Mouse (Mus musculus): ENCODE results near the gene Senp2. TPM values are rescaled to one million over a fixed set of nuclear protein-coding genes. Genes with fewer than 3 reads are reported as not detected.
"Not testable (repeated sequence)": the region's sequence is repeated elsewhere in the genome, so short reads cannot be mapped to it uniquely, and the experiment has no call there.

Gene Senp2
- polyA plus RNA-seq, 1 experiment from 2014 or later = 66.8 TPM

DNA sequence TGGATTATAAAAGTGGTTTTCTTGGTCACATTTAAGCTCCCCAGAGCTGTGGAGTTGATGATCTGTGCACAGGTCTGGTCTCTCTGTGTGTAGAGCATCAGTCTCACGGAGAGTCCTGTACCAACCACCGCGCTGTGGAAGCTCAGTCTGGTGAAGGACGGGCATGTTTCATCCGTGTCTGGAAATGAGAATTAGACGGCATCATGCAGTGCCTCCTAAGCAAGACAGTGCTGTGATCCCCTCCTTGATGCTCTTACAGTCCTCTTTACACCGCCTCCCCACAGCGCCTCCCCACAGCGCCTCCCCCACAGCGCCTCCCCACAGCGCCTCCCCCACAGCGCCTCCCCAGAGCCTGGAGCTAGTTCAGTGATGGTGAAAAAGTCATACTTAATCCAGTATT is 25.2 kb upstream of the Senp2 start:
- H3K36me3 ChIP-seq (ENCODE audit: control insufficient read depth, insufficient read depth, low read length) = no peaks in the 10 kb centered on the region
- no peaks in the 10 kb centered on the region for H3K27me3 ChIP-seq (ENCODE audit: control insufficient read depth, insufficient read depth, low read length)
- H3K4me3 ChIP-seq (ENCODE audit: low read depth, low read length) = no peak overlapping the region
- no peak for ATAC-seq (ENCODE audit: insufficient number of reproducible peaks, low FRiP score, low TSS enrichment, low read depth)
- H3K4me1 ChIP-seq (ENCODE audit: control insufficient read depth, insufficient read depth, low read length) = no peaks in the 10 kb centered on the region
- no peaks in the 10 kb centered on the region; the same call in 1 of the 2 replicates for H3K9me3 ChIP-seq (ENCODE audit: control insufficient read depth, low read length)
- no peak for DNase-seq (ENCODE audit: low spot score)
- no peak overlapping the region for H3K27ac ChIP-seq (replicated peaks; ENCODE audit: low read depth, low read length)
- no peak overlapping the region for H3K4me2 ChIP-seq (ENCODE audit: low read depth, severe bottlenecking)
- WGBS = 88% methylated on average over 12 of the region's 12 CpGs
- no peak overlapping the region for H3K9ac ChIP-seq (ENCODE audit: low read length)

DNA sequence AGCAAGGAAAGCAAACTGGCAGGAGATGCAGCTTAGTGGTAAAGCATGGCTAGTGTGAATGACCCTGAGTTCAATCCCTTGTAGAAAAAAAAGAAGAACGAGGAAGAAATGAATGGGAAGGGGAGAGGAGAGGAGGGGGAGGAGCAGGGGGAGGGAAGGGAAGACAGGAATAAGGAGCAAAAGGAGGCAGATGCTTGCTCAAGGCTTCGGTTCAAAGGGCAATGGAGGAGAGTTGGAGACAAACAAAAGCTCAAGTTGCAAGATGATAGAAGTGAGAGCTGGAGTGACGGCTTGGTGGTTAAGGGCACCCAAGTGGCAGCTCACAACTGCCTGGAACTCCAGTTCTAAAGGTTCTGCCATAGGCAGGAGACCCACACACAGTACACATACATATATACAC is 23.1 kb upstream of the Senp2 start:
- Histone ChIP-seq H3K27me3 (ENCODE audit: control insufficient read depth, insufficient read depth, low read length) (no peaks in the 10 kb centered on the region), H3K27ac (replicated peaks; ENCODE audit: low read depth, low read length) (no peak overlapping the region), H3K4me2 (ENCODE audit: low read depth, severe bottlenecking) (no peak overlapping the region), H3K9ac (ENCODE audit: low read length) (no peak overlapping the region), H3K9me3 (ENCODE audit: control insufficient read depth, low read length) (no peaks in the 10 kb centered on the region; the same call in 1 of the 2 replicates), H3K4me3 (ENCODE audit: low read depth, low read length) (no peak overlapping the region), H3K4me1 (ENCODE audit: control insufficient read depth, insufficient read depth, low read length) (no peaks in the 10 kb centered on the region), H3K36me3 (ENCODE audit: control insufficient read depth, insufficient read depth, low read length) (no peaks in the 10 kb centered on the region)
- no peak for ATAC-seq (ENCODE audit: insufficient number of reproducible peaks, low FRiP score, low TSS enrichment, low read depth)
- 52% methylated on average over 3 of the region's 3 CpGs for WGBS
- no peak for DNase-seq (ENCODE audit: low spot score)

DNA sequence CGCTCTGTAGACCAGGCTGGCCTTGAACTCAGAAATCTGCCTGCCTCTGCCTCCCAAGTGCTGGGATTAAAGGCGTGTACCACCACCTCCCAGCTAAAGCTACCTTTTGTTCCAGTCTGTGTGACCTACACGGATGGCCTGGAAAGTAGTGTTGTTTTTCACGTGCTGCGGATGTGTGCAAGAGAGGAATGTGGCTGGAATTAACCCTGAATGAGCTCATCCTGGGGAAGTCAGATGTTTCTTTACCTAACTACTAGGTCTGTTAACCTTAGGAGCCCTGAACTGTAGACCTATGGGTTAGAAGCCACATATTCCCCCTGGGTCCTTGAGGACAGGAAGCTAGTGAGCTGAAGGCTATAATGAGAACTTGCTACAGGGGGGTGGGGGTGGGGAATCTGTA is 21.3 kb upstream of the Senp2 start:
- no peak for DNase-seq (ENCODE audit: low spot score)
- H3K27me3 ChIP-seq (ENCODE audit: control insufficient read depth, insufficient read depth, low read length) = no peaks in the 10 kb centered on the region
- no peak overlapping the region for H3K4me2 ChIP-seq (ENCODE audit: low read depth, severe bottlenecking)
- H3K27ac ChIP-seq (replicated peaks; ENCODE audit: low read depth, low read length) = no peak overlapping the region
- H3K9ac ChIP-seq (ENCODE audit: low read length) = no peak overlapping the region
- H3K4me3 ChIP-seq (ENCODE audit: low read depth, low read length) = no peak overlapping the region
- H3K36me3 ChIP-seq (ENCODE audit: control insufficient read depth, insufficient read depth, low read length) = no peaks in the 10 kb centered on the region
- H3K9me3 ChIP-seq (ENCODE audit: control insufficient read depth, low read length) = no peaks in the 10 kb centered on the region
- no peaks in the 10 kb centered on the region for H3K4me1 ChIP-seq (ENCODE audit: control insufficient read depth, insufficient read depth, low read length)
- 68% methylated on average over 5 of the region's 5 CpGs for WGBS
- ATAC-seq (ENCODE audit: insufficient number of reproducible peaks, low FRiP score, low TSS enrichment, low read depth) = no peak

DNA sequence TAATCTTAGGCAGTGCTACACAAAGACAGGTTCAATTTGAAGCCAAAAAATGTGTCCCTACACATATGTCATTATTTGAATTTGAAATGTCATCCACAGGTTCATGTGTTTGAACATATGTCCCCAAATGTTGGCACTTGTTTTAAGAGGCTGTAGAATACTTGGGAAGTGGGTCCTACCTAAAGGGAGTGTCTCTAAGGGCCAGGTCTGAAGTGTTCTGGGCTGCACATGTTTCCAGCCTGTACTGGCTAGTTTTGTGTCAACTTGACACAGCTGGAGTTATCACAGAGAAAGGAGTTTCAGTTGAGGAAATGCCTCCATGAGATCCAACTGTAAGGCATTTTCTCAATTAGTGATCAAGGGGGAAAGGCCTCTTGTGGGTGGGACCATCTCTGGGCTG is 18.4 kb upstream of the Senp2 start:
- H3K4me2 ChIP-seq (ENCODE audit: low read depth, severe bottlenecking); H3K27ac ChIP-seq (replicated peaks; ENCODE audit: low read depth, low read length); H3K4me3 ChIP-seq (ENCODE audit: low read depth, low read length); H3K27me3 ChIP-seq (ENCODE audit: control insufficient read depth, insufficient read depth, low read length); ATAC-seq (ENCODE audit: insufficient number of reproducible peaks, low FRiP score, low TSS enrichment, low read depth); H3K36me3 ChIP-seq (ENCODE audit: control insufficient read depth, insufficient read depth, low read length); H3K4me1 ChIP-seq (ENCODE audit: control insufficient read depth, insufficient read depth, low read length); DNase-seq (ENCODE audit: low spot score); H3K9me3 ChIP-seq (ENCODE audit: control insufficient read depth, low read length); H3K9ac ChIP-seq (ENCODE audit: low read length): not testable (repeated sequence)

DNA sequence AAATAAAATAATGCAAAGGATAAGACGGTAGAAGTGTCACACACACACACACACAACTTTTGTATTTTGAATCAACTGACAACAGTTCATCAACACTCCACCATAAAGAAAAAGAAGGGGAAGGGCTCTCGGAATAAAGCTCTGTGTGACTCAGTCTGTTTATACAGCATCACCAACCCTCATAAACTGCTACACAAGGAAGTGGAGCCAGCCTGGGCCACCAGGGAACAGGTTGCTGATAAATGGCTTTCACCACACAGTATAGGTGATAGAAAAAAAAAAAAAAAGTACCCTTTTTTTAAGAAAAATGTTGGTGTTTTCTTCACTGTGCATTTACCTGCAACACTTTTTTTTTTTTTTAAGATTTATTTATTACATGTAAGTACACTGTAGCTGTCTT is 17.5 kb upstream of the Senp2 start:
- Histone ChIP-seq H3K9ac (ENCODE audit: low read length) (no peak overlapping the region), H3K36me3 (ENCODE audit: control insufficient read depth, insufficient read depth, low read length) (no peaks in the 10 kb centered on the region), H3K27ac (replicated peaks; ENCODE audit: low read depth, low read length) (no peak overlapping the region), H3K4me3 (ENCODE audit: low read depth, low read length) (no peak overlapping the region), H3K27me3 (ENCODE audit: control insufficient read depth, insufficient read depth, low read length) (no peaks in the 10 kb centered on the region), H3K9me3 (ENCODE audit: control insufficient read depth, low read length) (no peaks in the 10 kb centered on the region), H3K4me1 (ENCODE audit: control insufficient read depth, insufficient read depth, low read length) (no peaks in the 10 kb centered on the region), H3K4me2 (ENCODE audit: low read depth, severe bottlenecking) (no peak overlapping the region)
- WGBS = 78% methylated on average over 2 of the region's 2 CpGs
- ATAC-seq (ENCODE audit: insufficient number of reproducible peaks, low FRiP score, low TSS enrichment, low read depth) = no peak
- DNase-seq (ENCODE audit: low spot score) = no peak

DNA sequence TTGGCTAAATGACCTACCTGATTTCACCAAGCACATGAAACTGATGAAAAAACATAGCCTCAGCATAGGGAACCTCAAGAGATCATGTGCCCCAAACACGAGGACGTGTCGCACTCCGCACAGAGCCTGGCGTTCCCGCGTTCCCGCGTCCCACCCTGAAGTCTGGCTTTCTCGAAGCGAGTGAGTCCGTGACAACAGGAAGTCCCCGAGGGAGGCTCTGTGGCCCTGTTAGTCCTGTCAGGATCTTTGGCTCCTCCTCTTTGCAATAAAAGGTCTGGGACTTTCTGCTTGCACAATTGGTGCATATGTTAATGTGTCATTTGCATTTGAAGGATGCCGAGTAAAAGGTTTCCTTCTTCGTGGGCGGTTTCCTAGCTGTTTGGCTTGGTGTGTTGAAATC is 14.0 kb upstream of the Senp2 start, which contains the start of gene Liph:
TSS of gene Liph (minus strand) at position 360 of the 400 bp plus-strand sequence.
- no peaks in the 10 kb centered on the region for H3K4me1 ChIP-seq (ENCODE audit: control insufficient read depth, insufficient read depth, low read length)
- H3K4me2 ChIP-seq (ENCODE audit: low read depth, severe bottlenecking) = peak within 1 kb of the TSS; percentile 39
- no peak within 1 kb of the TSS for H3K9ac ChIP-seq (ENCODE audit: low read length)
- ATAC-seq (ENCODE audit: insufficient number of reproducible peaks, low FRiP score, low TSS enrichment, low read depth) (no peak), DNase-seq (ENCODE audit: low spot score) (peak; percentile 46)
- 15% methylated on average over 16 of the region's 16 CpGs for WGBS
- H3K4me3 ChIP-seq (ENCODE audit: low read depth, low read length) = no peak within 1 kb of the TSS
- H3K9me3 ChIP-seq (ENCODE audit: control insufficient read depth, low read length) = no peaks in the 10 kb centered on the region
- no peaks in the 10 kb centered on the region for H3K27me3 ChIP-seq (ENCODE audit: control insufficient read depth, insufficient read depth, low read length)
- H3K36me3 ChIP-seq (ENCODE audit: control insufficient read depth, insufficient read depth, low read length) = no peaks in the 10 kb centered on the region
- H3K27ac ChIP-seq (replicated peaks; ENCODE audit: low read depth, low read length) = no peak within 1 kb of the TSS

DNA sequence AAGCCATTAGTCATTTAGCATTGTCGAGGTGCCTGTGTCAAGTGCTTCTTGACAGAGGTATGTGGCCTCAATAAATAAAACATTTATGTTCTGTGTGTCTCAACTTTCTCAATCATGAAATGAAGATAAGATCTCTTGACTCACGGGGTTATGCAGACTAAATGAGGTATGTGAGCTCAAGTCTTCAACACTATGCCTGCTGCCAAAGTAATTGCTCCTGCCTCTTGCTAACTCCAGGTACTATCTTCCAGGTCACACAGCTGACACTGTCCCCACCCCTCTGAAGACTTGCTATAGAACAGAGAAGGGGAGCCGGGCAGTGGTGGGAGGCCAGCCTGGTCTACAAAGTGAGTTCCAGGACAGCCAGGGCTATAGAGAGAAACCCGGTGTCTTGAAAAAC is 12.9 kb upstream of the Senp2 start:
- H3K27ac ChIP-seq (replicated peaks; ENCODE audit: low read depth, low read length) = no peak overlapping the region
- H3K9ac ChIP-seq (ENCODE audit: low read length) = no peak overlapping the region
- WGBS = 56% methylated on average over 4 of the region's 4 CpGs
- no peak overlapping the region for H3K4me2 ChIP-seq (ENCODE audit: low read depth, severe bottlenecking)
- H3K4me3 ChIP-seq (ENCODE audit: low read depth, low read length) = no peak overlapping the region
- H3K9me3 ChIP-seq (ENCODE audit: control insufficient read depth, low read length) = no peaks in the 10 kb centered on the region
- H3K36me3 ChIP-seq (ENCODE audit: control insufficient read depth, insufficient read depth, low read length) = no peaks in the 10 kb centered on the region
- ATAC-seq (ENCODE audit: insufficient number of reproducible peaks, low FRiP score, low TSS enrichment, low read depth) (no peak), DNase-seq (ENCODE audit: low spot score) (no peak)
- no peaks in the 10 kb centered on the region for H3K27me3 ChIP-seq (ENCODE audit: control insufficient read depth, insufficient read depth, low read length)
- no peaks in the 10 kb centered on the region for H3K4me1 ChIP-seq (ENCODE audit: control insufficient read depth, insufficient read depth, low read length)

DNA sequence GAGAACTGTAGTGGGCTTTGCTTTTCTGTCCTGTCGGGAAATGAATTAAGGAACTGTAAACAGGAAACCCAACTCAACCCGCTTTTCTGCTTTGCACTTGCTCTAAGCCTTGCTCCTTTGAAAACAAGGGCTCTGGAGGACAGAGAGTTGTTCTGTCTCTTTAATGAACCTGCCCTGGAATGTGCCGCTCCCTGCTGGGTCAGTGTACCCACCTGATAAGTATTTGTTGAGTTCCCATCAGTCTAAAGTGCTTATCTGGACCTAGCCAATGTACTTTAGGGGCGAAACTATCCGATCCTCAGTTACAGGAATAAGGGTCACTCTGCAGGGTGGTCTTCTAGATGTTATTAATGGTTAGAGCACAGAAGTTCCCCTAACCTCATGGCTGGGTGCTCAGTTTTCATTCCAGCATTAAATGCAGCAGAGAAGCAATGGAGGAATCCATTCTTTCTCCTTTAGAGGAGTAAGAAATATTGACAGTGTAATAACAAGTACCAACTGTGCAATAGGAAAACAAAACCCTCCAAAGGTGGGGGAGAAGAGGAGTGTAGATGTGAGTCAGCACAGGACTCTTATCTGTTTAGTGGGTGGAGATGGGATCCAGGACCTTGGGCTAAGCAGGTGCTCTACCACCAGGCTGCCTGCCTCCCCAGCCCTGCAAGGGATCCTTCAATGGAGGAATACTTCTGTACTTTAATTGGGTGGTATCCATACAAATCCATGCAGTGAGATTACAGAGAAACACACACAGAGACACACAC is 12.2 kb upstream of the Senp2 start:
- Histone ChIP-seq H3K4me2 (ENCODE audit: low read depth, severe bottlenecking) (no peak overlapping the region), H3K9me3 (ENCODE audit: control insufficient read depth, low read length) (no peaks in the 10 kb centered on the region), H3K27me3 (ENCODE audit: control insufficient read depth, insufficient read depth, low read length) (no peaks in the 10 kb centered on the region), H3K9ac (ENCODE audit: low read length) (no peak overlapping the region), H3K36me3 (ENCODE audit: control insufficient read depth, insufficient read depth, low read length) (no peaks in the 10 kb centered on the region), H3K4me3 (ENCODE audit: low read depth, low read length) (no peak overlapping the region), H3K4me1 (ENCODE audit: control insufficient read depth, insufficient read depth, low read length) (no peaks in the 10 kb centered on the region), H3K27ac (replicated peaks; ENCODE audit: low read depth, low read length) (no peak overlapping the region)
- DNase-seq (ENCODE audit: low spot score) (no peak), ATAC-seq (ENCODE audit: insufficient number of reproducible peaks, low FRiP score, low TSS enrichment, low read depth) (no peak)
- 61% methylated on average over 5 of the region's 5 CpGs for WGBS

DNA sequence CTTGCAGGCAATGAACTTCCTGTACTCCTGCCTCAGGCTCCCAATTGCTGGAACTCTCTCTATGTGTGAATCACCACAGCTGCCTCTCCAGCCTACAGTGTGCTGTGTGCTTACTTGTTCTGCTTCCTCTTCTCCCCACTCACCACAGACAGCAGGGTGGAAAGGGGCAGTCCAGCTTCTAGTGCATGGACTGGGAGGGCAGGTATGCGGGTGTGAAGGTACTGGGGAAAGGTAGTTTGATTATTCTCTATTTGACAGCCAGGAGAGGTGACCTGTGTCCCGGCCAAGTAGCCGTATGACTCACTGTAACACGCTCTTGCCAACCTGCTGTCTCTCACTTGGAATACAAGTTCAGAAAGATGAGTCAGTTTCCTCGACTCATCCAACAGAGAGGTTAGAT is 11.2 kb upstream of the Senp2 start:
- no peak overlapping the region for H3K27ac ChIP-seq (replicated peaks; ENCODE audit: low read depth, low read length)
- H3K36me3 ChIP-seq (ENCODE audit: control insufficient read depth, insufficient read depth, low read length) = no peaks in the 10 kb centered on the region
- no peak overlapping the region for H3K9ac ChIP-seq (ENCODE audit: low read length)
- DNase-seq (ENCODE audit: low spot score) (no peak), ATAC-seq (ENCODE audit: insufficient number of reproducible peaks, low FRiP score, low TSS enrichment, low read depth) (no peak)
- no peaks in the 10 kb centered on the region for H3K4me1 ChIP-seq (ENCODE audit: control insufficient read depth, insufficient read depth, low read length)
- WGBS = 87% methylated on average over 5 of the region's 5 CpGs
- no peaks in the 10 kb centered on the region for H3K27me3 ChIP-seq (ENCODE audit: control insufficient read depth, insufficient read depth, low read length)
- no peak overlapping the region for H3K4me2 ChIP-seq (ENCODE audit: low read depth, severe bottlenecking)
- H3K4me3 ChIP-seq (ENCODE audit: low read depth, low read length) = no peak overlapping the region
- no peaks in the 10 kb centered on the region for H3K9me3 ChIP-seq (ENCODE audit: control insufficient read depth, low read length)
